Mouse (Mus musculus) embryo, embryonic 11.5 days (tissue): ENCODE measurements around the gene Lim2.
A peak's percentile ranks its signal among the peaks of the same experiment; 100 is the strongest.

Experiments used
- DNase-seq: peaks from one replicate; pipeline ENCODE4 v3.0.0-alpha.2; 2012; ENCODE audit warnings: low read depth, low spot score

Gene Lim2

GRCm38 (mm10) chr7:43443126-43443916 lies 15.9 kb downstream of the Lim2 start:
- DNase-seq = peak; percentile 52

- DNase-seq = peak; percentile 92
Measured at GRCm38 (mm10) chr7:43443917-43444293, 16.4 kb downstream of the Lim2 start, which contains the start of the genes Etfb and Gm45233. Gene Etfb, plus strand, starts transcription at chr7:43444083. Gene Gm45233, plus strand, starts transcription at chr7:43444128.

- DNase-seq = no peak
Measured at GRCm38 (mm10) chr7:43447801-43448200, 20.3 kb downstream of the Lim2 start.

GRCm38 (mm10) chr7:43448246-43448645 lies 20.8 kb downstream of the Lim2 start:
- DNase-seq = no peak

GRCm38 (mm10) chr7:43449811-43450210 lies 22.3 kb downstream of the Lim2 start:
- DNase-seq = no peak

GRCm38 (mm10) chr7:43451726-43452125 lies 24.3 kb downstream of the Lim2 start:
- DNase-seq = no peak

DNA sequence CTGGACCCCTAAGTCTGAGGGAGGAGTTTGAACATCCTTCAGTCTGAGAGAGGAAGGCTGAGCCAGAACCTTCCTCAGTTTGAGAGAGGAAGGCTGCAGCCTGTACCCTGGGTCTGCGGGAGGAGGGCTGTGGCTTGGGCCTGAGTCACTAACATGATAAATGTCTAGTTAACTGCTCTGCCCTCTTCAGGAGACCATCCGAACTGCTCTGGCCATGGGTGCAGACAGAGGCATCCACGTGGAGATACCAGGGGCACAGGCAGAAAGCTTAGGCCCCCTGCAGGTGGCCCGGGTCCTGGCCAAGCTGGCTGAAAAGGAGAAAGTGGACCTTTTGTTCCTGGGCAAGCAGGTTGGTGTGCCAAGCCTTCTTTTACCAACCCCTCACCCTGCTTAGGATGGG lies 25.1 kb downstream of the Lim2 start:
- DNase-seq = no peak

DNA sequence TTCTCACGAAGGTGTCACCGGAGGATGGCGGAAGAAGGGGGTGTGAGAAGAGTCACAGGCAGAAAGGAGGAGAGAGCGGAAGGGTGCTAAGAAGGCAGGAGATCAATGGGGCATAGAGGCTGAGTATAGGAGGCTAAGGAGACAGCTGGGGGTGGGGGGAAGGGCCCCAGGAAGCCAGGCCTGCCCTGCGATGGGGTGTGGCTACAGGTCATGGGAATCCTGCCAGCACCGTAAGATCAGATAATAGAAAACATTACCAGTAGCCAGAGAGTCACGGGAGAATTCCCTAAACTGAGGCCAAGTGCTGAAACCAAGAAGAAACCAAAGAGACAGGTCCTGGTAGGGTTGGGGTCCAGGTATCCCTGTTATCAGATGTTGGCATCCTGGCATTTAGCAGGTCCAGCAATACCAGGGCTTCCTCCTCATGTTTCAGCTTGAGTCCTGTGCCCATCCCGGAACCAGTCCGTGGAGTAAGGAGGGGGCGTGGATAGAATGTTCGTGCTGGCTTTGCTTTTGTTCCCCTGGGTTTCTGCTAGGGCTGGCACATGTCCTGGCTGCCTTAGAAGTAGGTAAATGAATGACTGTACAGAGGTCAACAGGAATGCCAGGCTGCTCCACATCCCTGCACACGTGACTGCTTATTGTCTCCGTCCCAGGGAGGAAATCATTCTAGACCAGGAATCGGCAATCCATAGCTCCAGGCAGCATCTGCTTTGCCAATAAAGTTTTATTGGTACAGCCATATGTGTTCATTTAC lies 26.3 kb downstream of the Lim2 start:
- DNase-seq = no peak

DNA sequence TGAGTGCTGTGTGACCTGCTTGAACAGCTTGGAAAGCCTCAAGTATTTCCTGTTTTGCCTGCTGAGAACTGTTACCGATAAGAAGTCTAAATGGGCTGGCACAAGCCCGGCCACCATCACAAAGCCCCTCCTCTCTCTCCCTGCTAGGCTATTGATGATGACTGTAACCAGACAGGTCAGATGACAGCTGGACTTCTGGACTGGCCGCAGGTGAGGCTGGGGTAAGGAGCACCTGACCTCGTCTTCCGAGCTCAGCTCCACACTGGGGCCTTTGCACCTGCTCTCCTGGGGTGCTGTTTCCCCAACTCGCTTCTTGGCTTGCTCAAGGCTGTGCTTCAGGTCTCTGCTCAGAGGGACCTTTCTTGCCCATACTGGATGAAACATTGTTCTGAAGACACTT lies 26.9 kb downstream of the Lim2 start:
- no peak for DNase-seq

DNA sequence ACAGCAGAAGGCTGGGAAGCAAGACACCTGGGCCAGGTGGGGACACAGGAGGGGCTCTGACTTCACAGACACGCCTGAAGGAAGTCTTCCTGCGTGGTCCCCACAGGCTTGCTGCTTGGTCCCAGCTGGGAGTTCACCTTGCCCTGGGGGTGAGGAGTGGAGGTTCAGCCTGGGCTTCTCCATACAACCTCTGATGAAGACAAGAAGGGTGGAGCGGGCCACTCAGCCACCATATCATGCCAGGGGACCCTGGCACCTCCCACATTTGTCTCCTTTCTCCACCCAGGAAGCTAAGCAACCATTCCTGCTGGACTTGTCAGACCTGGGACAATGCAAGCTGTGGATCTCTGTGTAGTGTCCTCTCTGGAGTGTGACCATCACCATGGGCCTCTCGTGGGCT lies 35.4 kb downstream of the Lim2 start, which contains the start of gene Vsig10l:
TSS of gene Vsig10l (plus strand) at position 301 of the 400 bp plus-strand sequence.
- DNase-seq = no peak

DNA sequence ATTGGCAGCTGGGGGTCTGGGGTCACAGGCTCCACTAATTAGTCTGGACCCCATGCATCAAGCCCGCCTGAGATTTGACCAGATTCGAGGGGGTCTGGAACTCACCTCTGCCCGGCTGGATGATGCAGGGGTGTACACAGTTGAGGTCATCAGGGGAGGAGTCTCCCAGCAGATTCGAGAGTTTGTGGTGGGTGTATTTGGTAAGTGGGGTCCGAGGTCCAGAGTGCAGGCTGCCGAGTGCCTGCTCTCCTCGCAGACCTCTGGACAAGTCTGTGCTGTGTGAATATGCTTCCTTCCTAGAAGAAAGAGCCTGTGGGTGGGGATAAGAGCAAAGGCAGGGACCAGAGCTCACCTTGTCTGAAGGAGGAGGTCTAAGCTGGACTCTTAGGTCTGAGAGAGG lies 36.5 kb downstream of the Lim2 start:
- DNase-seq = no peak

- DNase-seq = peak; percentile 47
Measured at GRCm38 (mm10) chr7:43464864-43465343, 37.4 kb downstream of the Lim2 start.

DNA sequence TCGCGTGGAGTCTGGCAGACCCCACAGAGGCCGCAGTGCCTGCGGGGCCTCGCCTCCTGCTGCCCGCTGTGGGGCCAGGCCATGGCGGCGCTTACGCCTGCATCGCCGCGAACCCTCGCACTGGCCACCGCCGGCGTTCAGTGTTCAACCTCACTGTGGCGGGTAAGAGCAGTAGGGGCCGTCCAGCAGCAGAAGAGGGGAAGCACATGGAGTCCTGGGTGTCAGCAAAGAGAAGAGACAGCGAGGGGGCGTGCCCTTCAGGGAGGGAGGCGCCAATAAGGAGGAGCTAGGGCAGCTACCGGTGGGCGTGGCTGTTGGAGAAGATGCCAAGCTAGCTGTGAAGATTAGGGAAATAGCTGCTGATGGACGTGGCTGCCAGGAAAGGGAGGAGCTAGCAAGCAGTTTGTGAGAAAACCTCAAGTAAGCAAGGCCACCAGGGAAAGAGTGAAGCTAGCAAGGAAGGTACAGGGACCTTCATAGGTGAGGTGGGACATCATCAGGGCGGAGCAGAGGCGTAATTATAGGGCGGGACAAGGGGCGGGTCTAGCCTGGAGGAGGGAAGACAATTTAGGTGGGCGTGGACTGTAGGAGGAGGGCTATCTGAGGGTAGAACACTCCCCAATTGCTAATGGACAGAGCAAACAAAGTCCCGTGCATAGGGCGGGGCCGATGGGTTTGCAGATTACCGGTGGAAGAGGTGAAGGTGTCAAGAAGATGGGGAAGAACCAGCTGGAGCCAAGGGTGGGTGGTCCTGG lies 38.1 kb downstream of the Lim2 start:
- DNase-seq = peak; percentile 70

DNA sequence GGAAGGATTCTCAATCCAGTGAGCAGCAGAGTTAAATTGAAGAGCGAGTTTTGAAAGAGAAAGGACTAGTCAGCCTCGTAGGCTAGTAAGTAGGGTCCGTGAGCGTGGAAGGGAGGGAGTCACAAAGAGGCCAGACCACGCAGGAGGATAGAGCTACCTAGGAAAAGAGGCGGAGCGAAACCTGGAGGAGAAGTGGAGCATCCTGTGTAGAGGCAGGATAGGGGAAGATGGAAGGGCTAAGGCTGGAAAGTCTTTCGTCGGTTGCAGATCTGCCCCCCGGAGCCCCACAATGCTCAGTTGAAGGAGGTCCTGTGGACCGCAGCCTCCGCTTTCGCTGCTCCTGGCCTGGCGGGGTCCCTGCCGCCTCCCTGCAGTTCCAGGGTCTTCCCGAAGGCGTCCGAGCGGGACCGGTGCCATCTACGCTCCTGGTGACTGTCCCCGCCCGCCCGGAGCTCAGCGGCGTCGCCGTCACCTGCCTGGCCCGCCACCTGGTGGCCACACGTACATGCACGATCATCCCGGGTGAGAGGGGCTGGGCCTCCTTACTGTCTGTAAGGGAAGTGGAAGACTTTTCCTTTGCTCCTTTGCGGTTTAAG lies 38.7 kb downstream of the Lim2 start:
- DNase-seq = no peak

DNA sequence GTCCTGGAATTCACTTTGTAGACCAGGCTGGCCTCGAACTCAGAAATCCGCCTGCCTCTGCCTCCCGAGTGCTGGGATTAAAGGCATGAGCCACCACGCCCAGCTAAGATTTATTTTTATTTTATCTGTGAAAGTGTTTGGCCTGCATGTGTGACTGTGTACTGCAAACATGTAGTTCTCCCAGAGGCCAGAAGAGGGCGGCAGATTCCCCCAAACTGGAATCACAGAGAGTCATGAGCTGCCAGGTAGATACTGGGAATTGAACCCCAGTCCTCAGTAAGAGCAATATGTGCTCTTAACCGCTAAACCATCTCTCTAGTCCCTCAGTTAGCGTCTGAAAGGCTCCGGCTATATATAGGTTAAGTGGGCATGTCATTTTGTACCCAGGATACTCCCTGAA lies 42.9 kb downstream of the Lim2 start:
- DNase-seq = no peak

- no peak for DNase-seq
Measured at GRCm38 (mm10) chr7:43475706-43476105, 48.2 kb downstream of the Lim2 start.

DNA sequence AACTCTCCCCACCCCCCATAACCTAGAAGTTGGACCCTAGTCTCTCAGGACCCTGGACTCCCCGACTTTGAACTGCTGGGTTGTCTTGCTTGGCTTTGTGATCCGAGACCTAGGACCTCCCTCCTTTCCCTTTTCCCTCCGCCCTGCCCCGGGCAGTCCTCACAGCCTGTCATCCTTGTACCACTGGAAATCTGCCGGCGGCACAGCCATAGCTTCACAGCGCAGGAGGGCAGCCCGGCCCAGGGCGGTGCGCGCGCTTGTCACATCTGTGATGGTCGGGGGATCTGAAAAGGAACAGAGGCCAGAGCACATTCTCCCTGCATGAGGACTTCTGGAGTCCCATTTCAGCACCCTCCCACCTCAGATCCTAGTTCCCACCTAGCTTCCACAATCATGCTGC lies 48.9 kb downstream of the Lim2 start:
- DNase-seq = no peak

DNA sequence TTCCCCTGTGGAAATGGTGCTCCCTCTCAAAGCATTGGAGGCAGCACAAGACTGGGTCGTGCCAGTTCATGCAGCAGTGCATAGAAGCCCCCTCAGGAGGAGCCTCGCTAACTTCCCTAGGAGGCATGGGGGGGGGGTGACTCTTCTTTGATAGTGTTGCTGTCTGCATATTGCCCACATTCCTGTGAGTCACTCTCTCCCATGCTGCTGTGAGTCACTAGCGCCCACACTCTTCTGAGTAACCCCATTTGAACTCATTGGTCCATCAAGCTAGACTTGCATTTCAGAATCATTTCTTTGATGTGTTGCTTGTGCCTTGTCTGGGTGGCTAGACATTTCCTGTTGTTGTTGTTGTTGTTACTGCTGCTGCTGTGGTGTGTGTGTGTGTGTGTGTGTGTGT lies 53.7 kb downstream of the Lim2 start:
- no peak for DNase-seq

- no peak for DNase-seq
Measured at GRCm38 (mm10) chr7:43482090-43482716, 54.7 kb downstream of the Lim2 start.

DNA sequence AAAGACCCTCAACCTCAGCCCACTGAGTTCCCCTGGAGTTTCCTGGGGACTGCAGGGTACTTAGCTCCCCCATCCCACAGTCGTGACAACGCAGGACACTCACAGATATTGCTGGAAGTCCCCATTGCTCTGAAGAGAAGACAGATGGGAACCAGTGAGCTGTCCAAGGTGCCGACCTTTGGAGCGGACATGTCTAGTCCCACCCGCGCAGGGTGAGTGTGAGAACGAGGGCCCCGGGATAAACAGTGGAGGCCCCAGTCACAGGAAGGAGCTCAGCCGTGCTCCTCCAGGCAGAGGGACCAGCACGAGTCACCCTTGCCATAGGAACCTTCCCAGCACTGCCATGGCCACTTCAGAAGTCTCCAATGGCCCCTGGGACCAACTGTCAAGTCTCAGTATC lies 55.8 kb downstream of the Lim2 start:
- DNase-seq = no peak
